Mouse (Mus musculus): ENCODE measurements around the gene Kbtbd4. TPM values are rescaled to one million over a fixed set of nuclear protein-coding genes. Genes with fewer than 3 reads are reported as not detected.
A peak's percentile ranks its signal among the peaks of the same experiment; 100 is the strongest.

Kbtbd4 gene
- total and polyA plus RNA-seq, 3 experiments, result 21.9 to 23.1 TPM; not detected in 1

DNA sequence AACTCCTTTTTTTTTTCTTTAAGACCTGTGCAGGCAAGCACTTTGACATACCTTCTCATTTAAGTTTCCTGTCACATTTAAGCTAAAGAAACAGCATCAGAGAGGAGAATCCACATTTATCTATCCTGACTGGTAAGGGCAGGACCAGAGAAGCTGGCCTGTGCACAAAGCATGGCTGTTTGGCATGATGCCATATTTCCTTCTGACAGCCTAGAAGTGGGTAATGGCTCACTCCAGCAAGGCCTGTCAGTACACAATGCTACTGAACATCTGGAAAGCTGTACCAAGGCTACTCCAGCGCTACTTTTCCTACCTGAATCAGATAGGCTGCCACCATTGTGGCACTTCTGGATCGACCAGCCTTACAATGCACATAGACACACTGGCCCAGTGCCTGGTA, 9.1 kb downstream of the Kbtbd4 start:
- DNase-seq (ENCODE audit: low read depth, low spot score), result peak; percentile 58
- H3K9me3 ChIP-seq (replicated peaks; ENCODE audit: insufficient read depth, low read length), result no peaks in the 10 kb centered on the region
- H3K36me3 ChIP-seq (ENCODE audit: control insufficient read depth in 1 of 2, insufficient read depth in 2 of 2, low read length in 2 of 2), result peaks cover 5 to 15% of the 10 kb centered on the region in 2 experiments
- no peak overlapping the region for H3K9ac ChIP-seq (ENCODE audit: control insufficient read depth, low read depth, low read length, poor library complexity, severe bottlenecking)
- TF ChIP-seq SMC3 (IDR thresholded peaks at IDR 0.05; ENCODE audit: low read depth, low read length) (no peak), MXI1 (IDR thresholded peaks at IDR 0.05; ENCODE audit: low read depth, low read length) (peak; percentile 60), NRF1 (IDR thresholded peaks at IDR 0.05; ENCODE audit: insufficient read depth, low read depth, low read length, poor library complexity, severe bottlenecking) (no peak), MYC (IDR thresholded peaks at IDR 0.05; ENCODE audit: low read depth, low read length) (0 out of 2 replicates have a peak, but pooled peaks have one; percentile 43), EP300 (IDR thresholded peaks at IDR 0.05; ENCODE audit: low read depth in 1 of 2, low read length in 2 of 2) (no peak), MAFK (IDR thresholded peaks at IDR 0.05; ENCODE audit: borderline replicate concordance, low read depth, low read length) (no peak), NELFE (IDR thresholded peaks at IDR 0.05; ENCODE audit: low read depth, low read length) (no peak), GABPA (IDR thresholded peaks at IDR 0.05; ENCODE audit: low read depth, low read length) (no peak), BHLHE40 (IDR thresholded peaks at IDR 0.05; ENCODE audit: borderline replicate concordance, low read depth, low read length) (no peak), TAL1 (IDR thresholded peaks at IDR 0.05; ENCODE audit: low read length) (no peak)
- no peak overlapping the region for H3K27ac ChIP-seq (ENCODE audit: control insufficient read depth, low read depth, low read length)
- peaks cover 0 to 5% of the 10 kb centered on the region in 2 experiments; a peak in 3 of 4 replicates for H3K4me1 ChIP-seq (ENCODE audit: control insufficient read depth in 1 of 2, insufficient read depth in 2 of 2, low read length in 2 of 2)
- H3K4me3 ChIP-seq (ENCODE audit: control insufficient read depth in 1 of 2, insufficient read depth in 1 of 2, low read depth in 2 of 2, low read length in 2 of 2), result no peak overlapping the region
- H3K27me3 ChIP-seq (ENCODE audit: control insufficient read depth in 1 of 2, insufficient read depth in 2 of 2, low read length in 2 of 2), result no peaks in the 10 kb centered on the region
- H3K79me2 ChIP-seq (ENCODE audit: control insufficient read depth, insufficient read depth, low read length, poor library complexity), result peaks cover 31% of the 10 kb centered on the region

DNA sequence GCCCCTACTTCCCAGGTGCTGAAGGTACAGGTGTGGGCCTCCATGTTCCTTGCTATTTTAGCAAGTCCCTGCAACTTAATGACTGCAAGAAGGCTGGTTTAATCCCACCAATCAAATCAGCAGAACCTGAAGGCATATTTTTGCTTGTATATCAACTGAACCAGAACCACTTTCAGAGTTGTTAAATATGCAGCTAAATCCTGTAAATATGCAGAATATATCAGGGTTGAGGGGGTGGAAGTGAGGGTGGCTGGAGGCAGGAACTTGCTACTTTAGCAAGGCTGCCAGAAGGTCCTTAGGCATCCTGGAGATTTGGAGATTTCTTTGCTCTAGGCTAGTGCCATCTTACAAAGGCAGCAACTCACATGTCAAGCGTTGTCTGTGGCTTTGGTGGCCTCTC, 11.0 kb downstream of the Kbtbd4 start:
- no peak for TF ChIP-seq NRF1 (IDR thresholded peaks at IDR 0.05; ENCODE audit: insufficient read depth, low read depth, low read length, poor library complexity, severe bottlenecking)
- TF ChIP-seq MEF2A (IDR thresholded peaks at IDR 0.05; ENCODE audit: extremely low read depth, insufficient replicate concordance, low read depth, low read length, poor library complexity, severe bottlenecking), result no peak
- no peak for TF ChIP-seq KAT2A (conservative IDR thresholded peaks at IDR 0.05; ENCODE audit: low read depth, low read length)
- no peak for TF ChIP-seq TAL1 (IDR thresholded peaks at IDR 0.05; ENCODE audit: low read length)
- TF ChIP-seq CHD2 (IDR thresholded peaks at IDR 0.05; ENCODE audit: low read length), result no peak
- no peak for TF ChIP-seq ZKSCAN1 (IDR thresholded peaks at IDR 0.05; ENCODE audit: low read depth, low read length)
- no peak for TF ChIP-seq SIN3A (IDR thresholded peaks at IDR 0.05; ENCODE audit: low read length)
- TF ChIP-seq ZMIZ1 (IDR thresholded peaks at IDR 0.05; ENCODE audit: low read depth, low read length), result no peak
- TF ChIP-seq CHD1 (IDR thresholded peaks at IDR 0.05; ENCODE audit: low read depth, low read length), result no peak
- TF ChIP-seq ELF1 (IDR thresholded peaks at IDR 0.05; ENCODE audit: low read depth, low read length), result no peak
- no peak for TF ChIP-seq MAFK (IDR thresholded peaks at IDR 0.05; ENCODE audit: borderline replicate concordance, low read depth, low read length)
- TF ChIP-seq POLR2A (IDR thresholded peaks at IDR 0.05; ENCODE audit: control insufficient read depth in 1 of 2, insufficient read depth in 1 of 2, low read depth in 1 of 2, low read length in 2 of 2, poor library complexity in 1 of 2), result no peak
- no peak for TF ChIP-seq RAD21 (IDR thresholded peaks at IDR 0.05; ENCODE audit: low read depth, low read length)
- no peak for TF ChIP-seq MYB (IDR thresholded peaks at IDR 0.05; ENCODE audit: low read depth, low read length)
- no peak for TF ChIP-seq ZNF384 (IDR thresholded peaks at IDR 0.05; ENCODE audit: low read depth, low read length)
- Histone ChIP-seq H3K79me2 (ENCODE audit: control insufficient read depth, insufficient read depth, low read length, poor library complexity) (peaks cover 31% of the 10 kb centered on the region), H3K27me3 (ENCODE audit: control insufficient read depth in 1 of 2, insufficient read depth in 2 of 2, low read length in 2 of 2) (no peaks in the 10 kb centered on the region), H3K27ac (ENCODE audit: control insufficient read depth, low read depth, low read length) (no peak overlapping the region), H3K4me1 (ENCODE audit: control insufficient read depth in 1 of 2, insufficient read depth in 2 of 2, low read length in 2 of 2) (peaks cover 0 to 5% of the 10 kb centered on the region in 2 experiments; a peak in 3 of 4 replicates), H3K9me3 (replicated peaks; ENCODE audit: insufficient read depth, low read length) (no peaks in the 10 kb centered on the region), H3K36me3 (ENCODE audit: control insufficient read depth in 1 of 2, insufficient read depth in 2 of 2, low read length in 2 of 2) (peaks cover 0 to 15% of the 10 kb centered on the region in 2 experiments; a peak in 3 of 4 replicates), H3K4me3 (ENCODE audit: control insufficient read depth in 1 of 2, insufficient read depth in 1 of 2, low read depth in 2 of 2, low read length in 2 of 2) (no peak overlapping the region), H3K9ac (ENCODE audit: control insufficient read depth, low read depth, low read length, poor library complexity, severe bottlenecking) (no peak overlapping the region)
- no peak for DNase-seq (ENCODE audit: low read depth, low spot score)
